Mouse (Mus musculus) small intestine, adult 2 months (tissue): ENCODE measurements around the gene Ipo5.

Experiments
- CTCF ChIP-seq: fragments of 200-500 bp; IDR thresholded peaks from 2 replicates; pipeline ENCODE4 v1.5.1; 2012; ENCODE audit warnings: low read depth, mild to moderate bottlenecking, control low read depth, inconsistent platforms, low read length, moderate library complexity, mixed read lengths; ENCODE audit not compliant: insufficient replicate concordance, insufficient read length; ENCODE audit errors: extremely low read depth
- POLR2A ChIP-seq: fragments of 200-500 bp; IDR thresholded peaks from 2 replicates; pipeline ENCODE4 v1.6.1; 2012; ENCODE audit warnings: low read depth, mild to moderate bottlenecking, control low read depth, inconsistent platforms, low read length, moderate library complexity

DNA sequence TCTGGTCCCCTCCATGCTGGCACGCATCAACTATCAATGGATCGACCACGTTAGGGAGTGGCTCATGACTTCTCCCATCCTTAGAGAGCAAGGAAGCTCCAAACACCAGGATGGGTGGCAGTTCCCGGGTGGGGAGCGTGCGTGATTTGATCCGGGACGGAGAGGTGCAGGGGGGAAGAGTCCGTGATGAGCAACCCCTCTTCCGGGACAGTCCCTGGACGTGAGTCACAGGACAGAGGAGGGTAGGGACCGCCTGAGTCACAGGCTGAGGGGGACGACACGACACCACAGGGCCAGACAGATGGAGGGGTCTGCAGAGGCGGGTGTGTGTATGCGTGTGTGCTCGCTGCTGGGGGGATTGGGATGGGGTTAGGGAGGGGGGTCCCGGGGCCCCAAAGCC, 704 bp upstream of the Ipo5 start:
- TF ChIP-seq CTCF (no peak), POLR2A (no peak)
